ENCODE assay signal across 16 mouse cellular contexts in the genomic region with DNA sequence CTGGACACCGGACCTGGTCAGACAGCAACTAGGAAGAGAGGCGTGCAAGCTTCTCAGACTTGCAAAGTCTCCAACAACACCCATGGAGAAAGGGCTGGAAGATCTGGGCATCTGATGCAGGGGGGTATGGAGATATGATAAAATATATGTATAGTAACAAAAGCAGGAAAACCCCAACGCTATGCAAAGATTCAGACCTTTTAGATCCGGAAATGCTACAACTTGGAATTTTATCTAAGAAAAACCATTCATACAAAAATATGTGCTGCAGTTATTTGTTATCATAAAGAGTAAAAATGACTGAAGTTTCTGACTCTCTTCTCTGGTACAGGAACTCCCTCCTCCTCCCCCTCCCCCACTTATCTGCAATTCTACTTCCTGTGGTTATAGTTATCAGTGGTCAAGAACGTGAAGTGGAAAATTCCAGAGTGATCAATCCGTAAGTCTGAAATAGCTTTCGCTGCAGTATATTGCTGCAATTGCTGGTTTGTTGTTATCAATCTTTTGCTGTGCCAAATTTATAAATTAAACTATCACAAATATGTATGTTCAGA. TPM values are rescaled to one million over a fixed set of nuclear protein-coding genes. Genes with fewer than 3 reads are reported as not detected.
DNase-seq lines count a peak whose midpoint lies in the region; ATAC-seq and TF ChIP-seq lines count a peak whose summit lies in the region.
"Had no signal": no experiment of that assay in that cellular context is flagged by ENCODE, and none has a peak within 500 bp of the region (broad histone marks: within the 10 kb centered on the region; RNA-seq: fewer than 3 reads in every experiment).

No protein-coding gene starts in this region.

- no peak for DNase-seq in heart, postnatal 4 days
- no peak for DNase-seq in G1E (ENCODE audit: low spot score)
- DNase-seq in liver, embryonic 11.5 days (ENCODE audit: low spot score): no peak
- peak; percentile 29 for DNase-seq in naive thymus-derived CD4-positive, alpha-beta T cell, adult 2 months (ENCODE audit: low read depth)
- no peak for DNase-seq in gastrocnemius, adult 8-10 months (ENCODE audit: low spot score in 2 of 2)
- DNase-seq in right cerebral cortex, postnatal 10 days (ENCODE audit: low spot score in 2 of 2): no peak
- DNase-seq: adrenal gland, adult 2 months; cerebellum, adult 18-20 months; lung, postnatal 14 days; retina, postnatal 1 day; thymus, adult 18-20 months had no signal

- 41% methylated on average over 7 of the region's 7 CpGs for WGBS in heart, embryonic 16.5 days
- WGBS in liver, embryonic 11.5 days: 33% methylated on average over 7 of the region's 7 CpGs

- no peak overlapping the region for H3K9ac ChIP-seq in heart, embryonic 16.5 days (ENCODE audit: low read length)
- no peak overlapping the region for H3K9ac ChIP-seq in liver, embryonic 11.5 days (ENCODE audit: low read depth, low read length)
- H3K9ac ChIP-seq: embryonic facial prominence, embryonic 15.5 days; forebrain, embryonic 13.5 days; limb, embryonic 12.5 days had no signal

- H3K4me2 ChIP-seq in heart, embryonic 16.5 days (ENCODE audit: low read depth, low read length): peak overlapping the region; percentile 38
- peak overlapping the region; percentile 45 for H3K4me2 ChIP-seq in liver, embryonic 11.5 days
- H3K4me2 ChIP-seq: embryonic facial prominence, embryonic 15.5 days; forebrain, embryonic 13.5 days; limb, embryonic 12.5 days; midbrain, embryonic 11.5 days had no signal

- peak overlapping the region; percentile 46 for H3K27ac ChIP-seq in heart, embryonic 16.5 days (ENCODE audit: low read length)
- peak overlapping the region; percentile 53; the same call in 1 of the 2 replicates for H3K27ac ChIP-seq in liver, embryonic 11.5 days (ENCODE audit: low read depth, low read length)
- H3K27ac ChIP-seq: embryonic facial prominence, embryonic 15.5 days; forebrain, embryonic 13.5 days; limb, embryonic 12.5 days had no signal

- no peak for TF ChIP-seq CTCF in G1E (IDR thresholded peaks at IDR 0.05; ENCODE audit: low read depth, low read length)

- ATAC-seq in heart, embryonic 16.5 days (replicated peaks; ENCODE audit: extremely low read depth, insufficient read depth, low FRiP score): no peak
- ATAC-seq in G1E (ENCODE audit: extremely low read depth, insufficient number of reproducible peaks, low FRiP score, poor library complexity, severe bottlenecking): peak; percentile 43
- no peak; the same call in 1 of the 2 replicates for ATAC-seq in liver, embryonic 11.5 days (replicated peaks; ENCODE audit: low FRiP score)
- ATAC-seq: forebrain, embryonic 13.5 days had no signal

- H3K27me3 ChIP-seq in heart, embryonic 16.5 days (ENCODE audit: control insufficient read depth, insufficient read depth, low read length): no peaks in the 10 kb centered on the region
- H3K27me3 ChIP-seq in G1E (ENCODE audit: insufficient read depth, low read length): no peaks in the 10 kb centered on the region
- no peaks in the 10 kb centered on the region for H3K27me3 ChIP-seq in liver, embryonic 11.5 days (replicated peaks; ENCODE audit: control insufficient read depth, insufficient read depth, low read length)
- H3K27me3 ChIP-seq: embryonic facial prominence, embryonic 15.5 days; forebrain, embryonic 13.5 days; limb, embryonic 12.5 days had no signal

- no peaks in the 10 kb centered on the region for H3K36me3 ChIP-seq in heart, embryonic 16.5 days (ENCODE audit: control insufficient read depth, insufficient read depth)
- H3K36me3 ChIP-seq in G1E (replicated peaks): peaks cover 38% of the 10 kb centered on the region
- peaks cover 3% of the 10 kb centered on the region; the same call in 1 of the 2 replicates for H3K36me3 ChIP-seq in liver, embryonic 11.5 days (ENCODE audit: control insufficient read depth, insufficient read depth, low read length)
- H3K36me3 ChIP-seq: embryonic facial prominence, embryonic 15.5 days had no signal

- peaks cover 33% of the 10 kb centered on the region for H3K4me1 ChIP-seq in heart, embryonic 16.5 days (ENCODE audit: control insufficient read depth, insufficient read depth, low read length)
- H3K4me1 ChIP-seq in G1E (ENCODE audit: insufficient read depth, low read depth, low read length): peaks cover 67% of the 10 kb centered on the region
- H3K4me1 ChIP-seq in liver, embryonic 11.5 days (replicated peaks; ENCODE audit: control insufficient read depth, insufficient read depth, low read length): peaks cover 49% of the 10 kb centered on the region

- no peaks in the 10 kb centered on the region for H3K9me3 ChIP-seq in heart, embryonic 16.5 days (replicated peaks; ENCODE audit: control insufficient read depth, low read length)
- H3K9me3 ChIP-seq in G1E (replicated peaks): peaks cover 3% of the 10 kb centered on the region; the same call in 1 of the 2 replicates
- no peaks in the 10 kb centered on the region for H3K9me3 ChIP-seq in liver, embryonic 11.5 days (ENCODE audit: control insufficient read depth, low read length)
- H3K9me3 ChIP-seq: embryonic facial prominence, embryonic 15.5 days; forebrain, embryonic 13.5 days; limb, embryonic 12.5 days had no signal

- no peak overlapping the region for H3K4me3 ChIP-seq in heart, embryonic 16.5 days (ENCODE audit: low read length)
- H3K4me3 ChIP-seq in G1E (ENCODE audit: low read depth, low read length): no peak overlapping the region; the same call in 1 of the 2 replicates
- no peak overlapping the region for H3K4me3 ChIP-seq in liver, embryonic 11.5 days (ENCODE audit: low read depth, low read length)
- H3K4me3 ChIP-seq: embryonic facial prominence, embryonic 15.5 days; forebrain, embryonic 13.5 days; limb, embryonic 12.5 days had no signal

RNA-seq across cellular contexts. Expression of gene Psen2, which starts 14.6 kb away (rescaled TPM):
- polyA plus RNA-seq in heart, embryonic 16.5 days (2015; fragmentation: Nextera tagmentation; extraction: Ambion mirVana): 16.5 TPM in 2 replicates
- total RNA-seq in heart, postnatal 4 days (2021): 10 to 100 TPM; 12.5 to 12.7 TPM
- total RNA-seq in G1E (2014; fragmentation: Nextera tagmentation) (19.4 and 24.1 TPM in 2 replicates), G1E (2017) (126 and 146 TPM in 2 replicates)
- 15.8 and 20.2 TPM in 2 replicates for polyA plus RNA-seq in G1E (2012)
- polyA plus RNA-seq in liver, embryonic 11.5 days (2014; fragmentation: Nextera tagmentation; extraction: Ambion mirVana): 30.9 and 31.3 TPM in 2 replicates
- total RNA-seq in gastrocnemius, adult 8-10 months (2022): 1 to 10 TPM; 7.2 to 8.1 (median 7.8) TPM

RNA-seq across cellular contexts. Expression of gene Coq8a, which starts 49.3 kb away (rescaled TPM):
- 70.0 and 89.0 TPM in 2 replicates for polyA plus RNA-seq in heart, embryonic 16.5 days (2015; fragmentation: Nextera tagmentation; extraction: Ambion mirVana)
- 100 to 1,000 TPM; 232 to 252 TPM for total RNA-seq in heart, postnatal 4 days (2021)
- total RNA-seq in G1E (2014; fragmentation: Nextera tagmentation) (3.6 and 4.4 TPM in 2 replicates), G1E (2017) (4.0 and 4.3 TPM in 2 replicates)
- polyA plus RNA-seq in G1E (2012): 4.6 and 6.2 TPM in 2 replicates
- polyA plus RNA-seq in liver, embryonic 11.5 days (2014; fragmentation: Nextera tagmentation; extraction: Ambion mirVana): 6.7 and 9.3 TPM in 2 replicates
- total RNA-seq in gastrocnemius, adult 8-10 months (2022): 1,000 to 10,000 TPM in 2 of 4 experiments, 100 to 1,000 TPM in 2; 819 to 1,131 (median 992) TPM

Comparison
In these comparisons a context has a peak if more than half of its experiments do, and no peak if none do; other contexts are left out.
1. RNA of gene Coq8a, which starts 49.3 kb away (total RNA-seq): 819 to 1,131 TPM in gastrocnemius, adult 8-10 months and 232 to 252 TPM in heart, postnatal 4 days; 3.6 to 4.4 TPM in G1E; every median in the first group is over 10 times any median in the second.